Mouse (Mus musculus): Measurements from ENCODE around the gene Tmem239.

Tmem239 gene

DNA sequence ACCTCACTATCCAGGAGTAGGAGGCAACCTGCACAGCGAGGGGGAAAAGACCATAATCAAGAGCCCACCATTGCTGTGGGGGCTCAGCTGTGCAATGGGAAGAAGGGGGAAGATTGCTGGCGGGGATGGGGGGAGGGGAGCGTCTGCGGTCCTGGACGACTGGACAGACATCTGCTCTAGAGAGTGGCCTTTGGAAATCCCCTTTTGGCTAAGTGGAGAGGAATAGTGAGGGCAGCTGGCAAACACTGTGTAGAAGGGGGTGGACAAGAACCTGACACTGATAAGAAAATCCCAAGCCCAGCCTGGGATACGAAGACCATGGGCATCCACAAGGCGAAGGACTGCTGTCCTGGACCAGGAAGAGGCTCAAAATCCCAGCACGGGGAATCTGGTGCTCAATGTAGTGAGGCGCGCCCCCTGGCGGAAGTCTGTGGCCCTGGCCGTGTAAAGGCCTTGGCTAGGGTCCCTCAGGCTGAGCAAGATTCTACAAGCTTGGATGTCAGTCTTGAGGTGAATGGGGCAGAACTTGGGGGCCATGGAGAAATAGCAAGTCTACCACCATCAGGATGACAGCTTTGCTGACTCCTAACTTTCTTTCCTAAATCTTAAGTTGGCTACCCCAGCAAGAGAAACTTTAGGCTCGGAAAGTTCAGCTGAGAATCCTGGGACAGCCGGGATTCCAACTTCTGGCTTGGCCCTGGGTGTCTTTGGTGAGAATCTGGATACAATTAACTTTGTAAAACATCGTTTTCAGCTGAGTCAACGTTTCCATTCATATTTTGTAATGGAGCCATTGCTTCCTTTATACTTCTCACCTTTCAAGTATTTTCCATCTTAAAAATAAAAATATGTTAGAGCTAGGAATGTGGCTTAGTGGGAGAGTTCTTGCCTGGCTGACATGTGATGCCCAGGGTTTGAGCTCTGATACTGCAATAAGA, 5.5 kb downstream of the Tmem239 start:
- peak; percentile 82 to 87 for DNase-seq (ENCODE audit: low spot score in 2 of 2)

DNA sequence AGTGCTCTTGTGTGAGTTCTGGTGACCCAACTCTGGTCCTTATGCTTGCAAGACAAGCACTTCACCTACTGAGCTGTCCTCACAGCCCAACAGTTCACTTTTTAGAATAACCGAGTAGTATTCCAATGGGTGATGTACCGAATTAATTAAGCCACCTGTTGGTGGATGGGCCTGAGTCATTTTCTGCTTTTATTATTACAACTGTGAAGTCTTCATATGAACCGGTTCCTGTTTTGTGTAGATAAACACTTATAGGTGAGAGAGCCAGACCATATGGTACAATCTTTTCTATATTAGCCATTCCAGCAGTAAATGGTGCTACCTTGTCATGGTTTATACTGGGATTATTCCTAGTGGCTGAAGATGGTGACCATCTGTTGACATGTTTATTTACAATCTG, 6.5 kb downstream of the Tmem239 start:
- no peak for DNase-seq (ENCODE audit: low spot score in 2 of 2)

DNA sequence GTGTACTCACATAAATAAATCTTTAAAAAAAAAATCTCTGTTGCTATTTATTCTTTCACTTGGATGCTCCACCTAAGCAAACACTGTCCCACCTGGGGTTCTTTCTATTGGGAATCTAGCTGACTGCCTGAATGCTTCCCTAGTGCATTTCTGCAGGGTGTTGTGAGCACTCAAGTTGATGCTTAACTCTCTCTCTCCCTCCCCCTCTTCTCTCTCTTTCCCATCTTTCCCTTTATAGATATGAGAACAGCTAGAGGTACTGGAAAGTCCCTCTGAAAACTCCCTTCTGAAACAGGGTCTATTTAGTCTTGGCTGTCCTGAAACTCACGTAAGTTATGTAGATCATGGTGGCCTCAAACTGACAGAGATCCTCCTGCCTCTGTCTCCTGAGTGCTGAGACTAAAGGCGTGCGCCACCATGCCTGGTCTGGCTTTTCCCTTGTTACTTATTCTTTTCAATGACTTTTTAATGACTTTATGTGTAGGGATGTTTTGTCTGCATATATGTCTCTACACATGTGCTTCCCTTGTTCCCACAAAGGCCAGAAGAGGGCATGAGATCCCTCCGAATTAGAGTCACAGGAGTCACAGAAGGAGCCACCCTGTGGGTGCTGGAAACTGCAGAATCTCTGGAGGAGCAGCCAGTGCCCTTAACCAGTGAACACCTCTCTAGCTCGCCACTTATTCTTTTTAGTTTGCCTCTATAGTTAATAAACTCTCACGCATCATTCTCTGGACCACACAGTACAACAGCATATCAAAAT, 8.0 kb downstream of the Tmem239 start:
- DNase-seq (ENCODE audit: low spot score in 2 of 2): no peak

DNA sequence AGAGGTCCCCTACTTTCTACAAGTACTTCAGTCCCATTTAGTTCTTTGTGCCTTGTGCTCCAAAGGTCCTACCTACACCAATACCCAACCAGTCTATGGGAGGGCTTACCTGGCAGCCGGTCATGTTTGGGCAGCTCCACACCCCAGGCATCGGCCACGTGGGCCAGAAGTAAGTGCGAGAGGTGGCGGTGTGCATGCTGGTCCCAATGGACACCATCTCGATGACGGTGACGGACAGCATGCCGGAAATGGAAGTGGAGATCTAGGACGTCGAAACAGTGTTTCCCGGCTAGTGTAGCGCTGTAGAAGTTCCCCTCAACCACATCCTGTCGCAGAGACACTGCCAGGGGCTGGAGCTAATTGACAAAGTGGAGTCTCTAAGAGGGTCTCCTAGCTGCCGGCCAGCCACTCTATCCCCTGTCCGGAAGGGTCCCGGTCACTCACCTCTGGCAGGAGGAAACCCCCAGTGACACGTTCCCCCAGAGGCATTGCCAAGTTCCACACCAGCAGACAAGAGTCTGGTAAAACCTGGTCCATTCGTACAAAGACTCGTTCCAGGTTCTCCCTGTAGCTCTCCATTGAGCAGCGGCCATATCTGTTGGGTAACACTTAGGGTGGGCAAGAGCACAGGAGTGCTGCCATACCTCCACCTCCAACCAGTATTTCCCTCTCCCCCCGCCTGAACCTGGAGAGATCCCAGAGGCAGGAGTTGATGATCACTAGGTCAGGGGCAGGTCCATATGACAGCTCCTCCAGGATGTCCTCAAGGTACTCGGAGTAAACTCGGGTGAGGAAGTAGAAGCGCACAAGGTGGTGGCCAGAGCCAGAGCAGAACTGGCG, 15.7 kb downstream of the Tmem239 start:
- DNase-seq (ENCODE audit: low spot score in 2 of 2): no peak

DNA sequence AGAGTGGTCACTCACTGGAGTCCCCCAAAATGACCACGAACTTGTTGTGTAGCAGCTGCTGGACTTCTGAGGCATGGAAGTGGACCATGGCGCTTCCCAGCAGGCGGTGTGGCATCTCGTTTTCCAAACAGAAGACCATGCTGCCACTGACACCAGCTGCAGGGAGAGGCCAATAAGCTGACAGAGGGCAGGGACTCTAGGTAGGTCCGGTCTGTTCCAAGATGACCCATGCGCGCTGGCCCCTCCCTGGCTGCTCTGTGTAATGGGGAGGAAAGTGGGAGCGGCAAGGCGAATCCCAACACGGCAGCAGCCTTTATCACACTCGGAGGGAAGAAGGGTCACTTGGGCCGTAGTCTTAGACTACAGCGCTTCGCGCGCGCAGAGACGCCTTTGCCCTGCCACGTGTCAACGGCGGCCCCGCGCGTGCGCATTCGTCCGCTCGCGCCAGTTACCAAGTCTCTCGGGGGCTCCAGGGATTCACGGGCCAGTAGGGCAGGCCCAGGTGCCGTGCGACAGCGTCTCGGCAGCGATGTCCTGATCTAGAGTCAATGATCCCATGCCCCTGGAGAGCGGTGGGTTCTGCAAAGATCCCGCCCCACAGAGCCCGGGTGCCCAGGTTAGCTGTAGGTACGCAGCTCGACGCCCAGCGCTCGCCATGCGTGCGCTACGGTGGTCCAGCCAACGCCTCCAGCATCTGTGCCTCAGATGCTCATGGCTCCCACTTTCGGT, 17.3 kb downstream of the Tmem239 start:
- DNase-seq (ENCODE audit: low spot score in 2 of 2): peak; percentile 65 to 87

DNA sequence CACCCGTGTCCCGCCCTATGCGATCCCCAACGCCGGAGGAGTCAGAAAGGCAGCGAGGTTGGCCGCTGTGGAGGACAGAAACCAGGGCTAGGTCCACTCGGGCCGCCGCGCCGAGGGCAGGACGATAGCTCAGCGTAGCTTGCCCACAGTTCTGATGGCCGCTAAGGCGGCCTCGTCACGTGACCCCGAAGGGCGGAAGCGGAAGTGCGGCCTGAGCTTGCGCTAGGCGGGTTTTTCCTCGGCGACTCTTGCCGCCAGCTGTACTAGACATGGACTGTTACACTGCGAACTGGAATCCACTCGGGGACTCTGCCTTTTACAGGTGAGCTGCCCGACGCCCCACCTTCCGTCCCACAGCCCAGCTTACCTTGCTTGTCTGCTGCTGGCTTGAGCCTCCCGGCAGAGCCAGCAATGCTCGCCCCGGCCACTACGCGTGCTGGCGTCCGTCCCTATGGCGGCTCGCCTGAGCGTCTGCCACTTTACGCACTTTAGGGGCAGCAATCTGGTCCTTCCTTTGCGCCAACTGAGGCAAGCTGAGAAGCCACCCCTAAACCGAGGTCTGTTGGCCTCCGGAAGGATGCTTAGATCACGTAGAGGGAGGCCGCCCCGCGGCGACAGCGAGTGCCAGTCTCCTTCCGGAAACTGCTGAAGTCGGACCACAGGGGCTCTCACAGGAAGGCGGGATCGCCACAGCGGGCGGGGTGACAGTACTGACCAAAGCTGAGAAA, 18.0 kb downstream of the Tmem239 start, which contains the start of the genes Vps16 and Pced1a:
TSS of gene Vps16 (plus strand) at position 214 of the 728 bp plus-strand sequence.
TSS of gene Pced1a (minus strand) at position 576 of the 728 bp plus-strand sequence.
- DNase-seq (ENCODE audit: low spot score in 2 of 2): peak; percentile 85 to 90

DNA sequence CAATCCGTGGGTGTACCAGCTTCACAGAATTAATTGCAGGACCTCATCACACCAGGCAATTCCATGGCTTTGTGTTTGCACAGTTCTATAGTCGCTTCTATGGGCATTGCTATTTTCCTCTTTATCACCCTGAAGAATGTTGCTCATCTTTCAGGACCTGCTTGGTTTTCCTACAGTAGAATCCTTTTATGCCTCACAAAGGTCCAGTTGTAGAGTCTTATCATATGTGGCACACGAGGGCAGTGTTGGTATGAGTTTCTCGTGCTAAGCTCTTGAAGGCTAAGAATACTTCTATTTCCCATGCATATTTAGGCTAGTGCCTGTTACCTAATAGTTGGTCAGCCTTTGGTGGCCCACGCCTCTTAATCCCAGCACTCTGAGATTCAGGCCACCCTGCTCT, 18.8 kb downstream of the Tmem239 start:
- no peak for DNase-seq (ENCODE audit: low spot score in 2 of 2)

DNA sequence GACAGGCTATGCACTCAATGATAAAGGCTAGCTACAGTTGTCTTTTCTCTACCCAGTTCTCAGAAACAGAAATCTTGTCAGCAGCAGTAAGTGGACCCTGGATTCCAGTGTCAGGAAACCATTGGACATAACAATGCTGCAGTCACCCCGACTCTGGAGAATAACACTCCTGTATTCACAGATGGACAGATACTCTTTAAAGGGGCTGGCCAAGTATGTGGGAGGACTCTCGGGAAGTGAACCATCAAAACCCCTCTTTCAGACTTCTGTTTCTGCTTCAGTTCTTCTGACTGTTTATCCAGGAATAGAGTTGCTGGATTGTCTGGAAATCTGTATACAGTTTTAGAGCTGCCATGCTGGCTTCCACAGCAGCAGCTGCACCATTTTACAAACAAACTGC, 23.6 kb downstream of the Tmem239 start:
- no peak for DNase-seq (ENCODE audit: low spot score in 2 of 2)

DNA sequence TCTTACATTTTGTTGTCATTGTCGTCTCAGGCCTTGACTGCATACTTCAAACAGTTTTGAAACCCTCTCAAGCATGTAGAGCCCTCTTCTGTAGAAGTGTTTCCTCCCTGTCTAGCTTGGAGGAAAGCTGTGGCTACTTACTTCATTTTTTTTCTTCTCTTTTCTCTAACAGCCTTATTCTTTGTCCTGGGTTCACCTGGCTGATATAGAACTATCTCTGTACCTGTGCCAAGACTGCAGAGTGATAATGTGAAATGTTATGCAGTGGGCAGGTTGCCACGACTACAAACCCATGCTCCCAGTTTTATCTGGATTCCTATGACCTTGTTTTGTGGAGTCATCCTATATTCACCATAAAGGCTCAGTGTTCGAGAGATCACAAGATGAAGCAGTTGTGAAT, 24.2 kb downstream of the Tmem239 start:
- no peak for DNase-seq (ENCODE audit: low spot score in 2 of 2)

DNA sequence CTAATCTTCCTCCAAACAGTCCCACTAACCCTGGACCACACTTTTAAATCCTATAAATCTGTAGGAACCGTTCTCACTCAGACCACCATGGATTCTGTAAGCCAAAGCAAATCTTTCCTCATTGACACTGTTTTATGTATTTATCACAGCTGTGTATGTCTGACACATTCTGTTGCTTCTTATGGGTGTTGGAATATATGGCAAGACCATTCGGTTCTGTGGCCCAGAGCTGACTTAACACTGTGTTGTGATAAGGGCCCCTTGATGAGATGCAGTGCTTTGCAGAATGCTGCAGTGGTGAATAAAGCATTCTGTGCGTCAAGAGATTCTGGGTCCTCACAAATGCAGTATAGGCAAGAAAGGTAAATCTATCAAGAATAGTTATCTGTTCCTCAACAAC, 25.9 kb downstream of the Tmem239 start:
- no peak for DNase-seq (ENCODE audit: low spot score in 2 of 2)

DNA sequence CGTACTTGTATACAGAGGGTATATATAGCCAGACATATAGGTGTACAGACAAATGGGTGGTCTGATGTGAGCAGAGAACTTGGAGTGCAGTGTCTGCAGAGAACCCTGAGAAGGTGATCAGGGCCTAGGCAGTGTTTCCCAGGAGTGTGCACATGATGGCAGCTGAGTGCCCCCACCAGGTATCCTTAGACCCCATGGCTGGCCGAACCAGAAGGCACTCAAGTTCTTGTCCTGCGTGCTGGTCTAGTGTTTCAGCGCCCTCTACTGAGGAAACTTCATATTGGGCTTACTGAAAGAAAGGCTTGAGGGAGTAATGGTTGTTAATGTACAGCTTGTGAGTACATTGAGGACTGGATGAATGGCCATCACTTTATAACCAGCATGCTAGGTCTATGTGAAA, 26.9 kb downstream of the Tmem239 start:
- DNase-seq (ENCODE audit: low spot score in 2 of 2): peak in 1 of 2 experiments; percentile 49

DNA sequence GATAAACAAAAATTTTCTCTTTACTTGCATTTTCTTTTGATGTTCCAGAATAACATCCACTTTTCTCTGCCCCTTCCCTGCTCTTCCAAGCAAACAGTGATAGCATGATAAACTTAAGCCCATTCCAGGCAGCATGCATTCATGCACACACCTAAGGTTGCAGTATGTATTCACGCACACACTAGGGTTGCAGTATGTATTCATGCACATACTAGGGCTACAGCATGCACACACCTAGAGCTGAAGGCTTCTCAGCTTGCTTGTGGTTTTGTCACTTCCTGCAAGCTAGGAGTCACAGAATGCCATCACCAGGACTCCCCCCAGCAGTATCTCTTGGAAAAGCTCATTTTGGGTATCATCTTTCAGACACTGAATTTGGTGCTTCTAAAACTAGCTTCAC, 30.5 kb downstream of the Tmem239 start:
- DNase-seq (ENCODE audit: low spot score in 2 of 2): no peak

DNA sequence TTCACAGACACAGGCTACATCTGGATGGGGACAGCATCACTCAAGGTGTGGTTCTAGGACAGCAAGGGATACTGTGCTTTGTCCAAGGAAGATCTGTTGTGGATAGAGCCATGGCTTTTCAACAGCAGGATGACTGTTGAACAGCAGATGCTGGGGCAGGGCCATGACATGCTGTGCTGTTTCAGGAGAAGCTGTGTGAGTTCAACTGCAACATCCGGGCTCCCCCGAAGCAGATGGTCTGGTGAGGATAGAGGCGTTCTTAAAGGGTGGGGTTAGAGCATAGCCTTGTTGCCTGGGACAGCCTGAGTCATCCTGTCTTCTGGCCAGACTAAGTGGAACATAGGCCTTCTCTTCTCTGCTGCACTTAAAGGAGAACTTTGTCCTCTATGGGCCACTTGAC, 32.6 kb downstream of the Tmem239 start:
- no peak for DNase-seq (ENCODE audit: low spot score in 2 of 2)

DNA sequence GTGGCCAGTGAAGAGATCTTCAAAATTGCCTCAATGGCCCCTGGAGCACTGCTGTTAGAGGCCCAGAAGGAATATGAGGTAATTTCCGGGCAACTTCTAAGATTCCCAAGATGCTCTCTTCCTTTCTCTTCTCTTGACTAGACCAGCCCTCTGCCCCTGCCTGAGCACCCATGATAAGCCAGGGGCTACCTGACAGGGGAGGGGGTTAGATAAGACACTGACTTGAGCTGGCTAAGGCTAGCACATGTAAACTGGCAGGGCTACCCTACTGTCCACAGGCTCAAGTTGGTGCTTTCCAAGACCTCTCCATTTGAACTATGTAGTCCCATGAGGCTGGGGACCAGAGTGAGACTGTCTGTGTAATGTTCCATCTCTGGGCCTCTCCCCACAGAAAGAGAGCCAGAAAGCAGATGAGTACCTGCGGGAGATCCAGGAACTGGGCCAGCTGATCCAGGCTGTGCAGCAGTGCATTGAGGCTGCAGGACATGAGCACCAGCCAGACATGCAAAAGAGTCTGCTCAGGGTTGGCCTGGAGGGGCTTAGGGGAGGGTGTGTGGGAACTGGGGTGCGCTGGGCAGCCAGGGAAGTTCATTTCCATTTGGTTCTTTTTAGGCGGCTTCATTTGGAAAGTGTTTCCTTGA, 33.7 kb downstream of the Tmem239 start:
- no peak for DNase-seq (ENCODE audit: low spot score in 2 of 2)

DNA sequence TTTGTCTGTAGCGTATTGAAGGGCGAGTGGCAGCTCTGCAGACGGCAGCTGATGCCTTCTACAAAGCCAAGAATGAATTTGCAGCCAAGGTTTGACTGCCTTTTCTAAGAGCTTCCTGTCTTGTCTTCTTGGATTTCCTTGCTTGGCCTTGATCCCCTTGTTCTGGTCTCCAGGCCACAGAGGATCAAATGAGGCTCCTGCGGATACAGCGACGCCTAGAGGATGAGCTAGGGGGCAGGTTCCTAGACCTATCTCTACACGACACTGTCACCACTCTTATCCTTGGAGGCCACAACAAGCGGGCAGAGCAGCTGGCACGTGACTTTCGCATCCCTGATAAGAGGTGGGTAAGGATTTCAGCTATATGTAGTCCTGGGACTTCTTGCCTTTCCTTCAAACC, 35.9 kb downstream of the Tmem239 start:
- no peak for DNase-seq (ENCODE audit: low spot score in 2 of 2)

DNA sequence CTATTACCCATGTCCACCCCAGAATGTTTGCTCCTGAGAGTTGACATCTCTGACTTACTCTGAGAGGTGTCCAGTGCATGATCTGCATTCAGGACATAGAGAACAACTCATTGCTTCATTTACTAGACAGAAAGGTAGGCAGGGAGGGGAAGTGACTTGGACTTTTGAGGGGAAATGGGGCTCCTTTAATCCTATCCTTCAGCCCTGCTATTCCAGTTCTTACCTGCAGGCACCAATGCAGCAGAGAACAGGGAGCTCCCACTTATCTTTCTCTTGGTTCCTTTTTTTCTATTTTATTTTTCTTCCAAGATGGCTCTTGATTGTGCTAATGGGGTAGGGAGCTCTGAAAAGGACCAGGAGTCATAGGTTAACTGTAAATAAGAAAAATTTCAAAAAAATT, 42.2 kb downstream of the Tmem239 start:
- no peak for DNase-seq (ENCODE audit: low spot score in 2 of 2)

DNA sequence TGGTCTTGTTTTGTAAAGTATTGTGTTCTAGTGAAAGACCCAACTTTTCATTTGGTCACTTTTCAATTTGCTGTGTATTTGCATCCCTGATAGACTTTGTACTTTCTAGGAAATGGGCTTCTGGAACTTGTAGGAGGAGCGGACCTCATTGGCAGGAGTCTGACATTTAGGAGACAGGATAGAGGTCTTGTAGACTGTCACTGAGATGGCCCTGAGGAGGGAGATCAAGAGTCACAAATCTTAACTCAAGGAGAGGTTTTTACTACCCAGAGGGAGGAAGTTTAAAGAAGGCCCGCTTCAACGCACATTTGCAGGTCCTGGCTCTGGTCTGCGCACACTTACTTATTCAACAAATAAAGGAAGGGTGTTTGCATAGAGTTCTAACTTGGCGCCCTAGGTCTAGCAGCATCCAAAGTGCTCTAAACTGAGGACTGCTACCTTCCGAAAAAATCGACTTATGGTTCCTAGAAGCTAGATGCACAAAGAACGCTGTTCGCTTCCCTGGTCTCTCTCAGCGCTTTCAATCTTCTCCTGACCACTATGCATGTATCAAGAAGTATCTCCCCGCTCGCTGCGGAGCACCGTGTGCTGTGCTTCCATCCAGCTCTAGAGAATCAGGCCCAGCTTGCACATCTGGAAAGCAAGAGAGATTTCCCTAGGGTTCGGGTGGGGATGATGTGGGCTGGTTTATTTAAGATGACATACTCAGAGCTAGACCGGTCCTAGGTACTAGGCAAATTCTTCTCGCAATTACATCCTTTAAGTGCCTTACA, 42.9 kb downstream of the Tmem239 start:
- no peak for DNase-seq (ENCODE audit: low spot score in 2 of 2)

DNA sequence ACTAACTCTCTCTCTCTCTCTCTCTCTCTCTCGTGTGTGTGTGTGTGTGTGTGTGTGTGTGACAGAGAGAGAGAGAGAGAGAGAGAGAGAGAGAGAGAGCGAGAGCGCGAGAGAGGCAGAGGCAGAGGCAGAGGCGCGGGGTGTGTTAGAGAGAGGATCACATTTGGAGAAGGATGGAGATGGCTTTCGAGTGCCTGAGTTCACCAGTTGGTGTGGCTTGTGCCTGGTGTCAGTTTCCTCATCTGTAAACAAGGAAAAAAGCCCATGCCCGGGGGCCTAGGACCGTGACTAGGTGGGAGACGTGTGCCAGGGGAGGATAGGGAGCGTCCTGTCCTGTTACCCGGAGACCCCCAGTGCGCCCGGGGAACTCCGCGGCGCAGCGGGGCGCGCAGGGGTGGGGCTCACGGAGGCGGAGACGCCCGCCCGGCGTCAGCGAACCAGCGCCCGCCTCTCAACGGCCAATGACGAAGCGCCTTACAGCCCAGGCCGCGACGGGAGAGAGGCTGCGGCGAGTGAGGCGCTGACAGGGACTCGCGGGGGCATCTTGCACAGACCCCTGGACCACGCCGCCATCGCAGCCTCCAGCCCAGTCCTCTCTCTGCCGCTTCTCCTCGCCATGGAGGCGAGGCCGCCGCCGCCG, 43.6 kb downstream of the Tmem239 start, which contains the start of gene Ptpra:
TSS of gene Ptpra (plus strand) at position 485 of the 640 bp plus-strand sequence.
- peak; percentile 82 to 92 for DNase-seq (ENCODE audit: low spot score in 2 of 2)

DNA sequence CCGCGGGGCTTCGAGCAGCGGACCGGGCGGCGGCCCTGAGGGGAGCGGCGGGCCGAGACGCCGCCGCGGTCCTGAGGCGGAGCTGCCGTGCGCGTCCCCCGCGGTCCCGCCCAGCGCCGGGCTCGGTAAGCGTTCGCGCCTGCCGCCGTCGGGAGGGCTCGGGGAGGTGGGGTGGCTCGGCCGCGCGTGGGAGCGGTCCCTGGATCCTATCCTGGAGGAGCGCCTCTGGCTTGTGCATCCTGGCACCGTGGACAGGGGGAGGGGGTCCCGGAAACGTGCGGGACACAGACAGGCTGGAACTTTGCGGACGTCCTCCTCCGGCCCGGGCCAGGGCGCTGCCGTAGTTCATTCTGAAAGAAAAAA, 44.1 kb downstream of the Tmem239 start:
- DNase-seq (ENCODE audit: low spot score in 2 of 2): peak in 1 of 2 experiments; percentile 38
